Mouse (Mus musculus) cerebellum, postnatal 14 days (tissue): ENCODE measurements around the gene Aoah.

Experiments
- DNase-seq, 2 experiments: peaks; one replicate each; pipeline ENCODE4 v3.0.0; 2021; ENCODE audit warnings: mixed read lengths in 2 of 2

Aoah gene

GRCm38 (mm10) chr13:20793901-20794300 lies at the start of gene Aoah:
Gene Aoah (plus strand): TSS chr13:20794113.
- DNase-seq, result no peak

DNA sequence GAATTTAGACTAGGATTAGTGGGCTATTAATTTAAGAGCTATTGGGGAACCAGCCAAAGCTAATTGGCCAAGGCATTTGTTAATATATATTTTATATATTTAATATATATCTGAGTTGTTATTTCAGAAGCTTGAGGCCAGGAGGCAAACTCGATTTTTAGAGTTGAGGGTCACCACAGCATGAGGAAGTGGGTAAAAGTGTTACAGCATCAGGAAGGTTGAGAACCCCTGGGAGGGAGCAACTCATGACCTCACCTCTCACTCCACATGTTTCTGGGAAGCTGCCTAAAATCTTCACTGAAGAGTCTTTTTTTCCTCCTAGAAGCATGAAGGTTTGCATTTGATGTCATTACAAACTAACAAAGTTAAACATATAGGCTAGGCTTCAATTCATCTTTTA lies 39.1 kb upstream of the Aoah start:
- DNase-seq, result no peak

GRCm38 (mm10) chr13:20783648-20784047 lies 10.3 kb upstream of the Aoah start:
- DNase-seq, result peak in 1 of 2 experiments; percentile 9

DNA sequence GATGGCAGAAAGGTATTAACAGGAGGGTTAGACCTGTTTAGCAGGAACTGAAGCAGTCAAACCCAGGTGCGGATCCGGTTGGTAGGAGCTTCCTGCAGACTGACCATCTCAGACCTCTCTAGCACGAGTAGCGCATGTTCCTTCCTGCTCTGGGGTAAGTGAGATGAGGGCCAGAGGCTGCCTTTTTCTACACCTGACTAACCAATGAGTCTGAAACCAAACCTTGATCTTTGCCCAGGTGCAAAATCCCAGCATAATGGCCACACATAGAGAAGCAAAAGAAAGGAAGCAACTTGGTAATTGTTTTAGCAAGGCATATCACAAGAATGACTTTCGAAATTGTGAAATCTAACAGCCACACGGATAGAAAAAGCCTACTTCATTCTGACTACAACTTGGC lies 9.9 kb upstream of the Aoah start:
- DNase-seq, result peak in 1 of 2 experiments; percentile 13

DNA sequence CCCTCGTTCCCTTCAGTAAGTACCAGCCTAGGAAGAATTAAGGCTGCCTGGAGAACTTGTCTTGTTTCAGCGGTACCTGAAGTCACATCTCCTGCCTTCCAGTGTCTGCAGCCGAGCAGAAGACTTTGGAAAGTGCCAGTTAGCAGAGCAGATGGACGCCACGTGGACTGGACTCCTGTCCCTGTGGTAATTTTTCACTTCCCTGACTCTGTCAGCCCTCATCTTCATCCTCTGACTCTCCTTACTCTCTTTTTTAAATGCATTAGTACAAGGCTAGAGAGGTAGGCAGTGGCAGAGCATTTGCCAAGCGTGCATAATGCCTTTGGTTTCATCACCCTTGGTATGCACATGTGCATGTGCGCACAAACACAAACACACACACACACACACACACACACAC lies 8.0 kb upstream of the Aoah start:
- peak; percentile 63 to 75 for DNase-seq

DNA sequence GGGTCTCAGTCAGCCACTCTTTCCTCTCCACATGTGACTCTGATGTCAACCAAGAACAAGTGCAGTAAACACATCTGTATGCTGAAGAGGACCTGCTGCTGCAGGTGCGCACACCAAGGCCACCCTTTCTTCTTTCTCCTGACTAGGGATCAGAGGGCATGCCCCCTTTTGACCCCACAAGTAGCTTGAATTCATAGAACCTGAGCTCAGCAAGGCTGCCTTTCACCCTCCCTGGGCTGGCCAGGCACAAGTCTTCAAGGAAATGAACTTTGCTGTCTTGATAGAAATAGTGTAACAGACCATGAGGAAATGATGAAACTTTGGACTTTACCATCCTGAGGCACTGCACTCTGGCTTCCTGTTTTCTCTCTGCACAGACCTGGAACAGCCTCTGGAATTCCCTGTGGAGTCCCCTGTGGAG lies 7.1 kb upstream of the Aoah start:
- DNase-seq, result peak; percentile 8 to 12

GRCm38 (mm10) chr13:20787952-20788351 lies 6.0 kb upstream of the Aoah start:
- DNase-seq, result peak in 1 of 2 experiments; percentile 6

GRCm38 (mm10) chr13:20796651-20797050 lies 2.7 kb downstream of the Aoah start:
- no peak for DNase-seq

DNA sequence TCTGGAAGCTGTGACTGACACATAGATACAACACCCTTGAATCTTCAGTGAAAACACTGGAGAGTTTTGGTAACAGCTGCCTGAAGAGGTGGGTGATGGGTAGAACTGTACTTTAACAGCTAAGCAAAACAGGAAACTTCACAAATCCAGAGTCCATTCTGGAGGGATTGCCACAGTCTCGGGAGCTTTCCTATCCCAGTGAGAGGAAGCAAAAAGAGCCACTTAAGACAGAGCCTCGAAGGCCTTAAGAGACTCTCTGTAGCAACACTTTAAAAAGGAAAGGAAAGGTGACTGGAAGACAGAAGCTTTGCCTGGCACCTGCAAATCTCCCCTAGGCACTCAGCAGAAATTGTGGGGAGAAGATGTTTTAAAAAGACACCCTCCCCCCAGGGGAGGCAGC lies 4.6 kb downstream of the Aoah start:
- DNase-seq, result no peak

- no peak for DNase-seq
Observed at GRCm38 (mm10) chr13:20799772-20800171, 5.9 kb downstream of the Aoah start.

DNA sequence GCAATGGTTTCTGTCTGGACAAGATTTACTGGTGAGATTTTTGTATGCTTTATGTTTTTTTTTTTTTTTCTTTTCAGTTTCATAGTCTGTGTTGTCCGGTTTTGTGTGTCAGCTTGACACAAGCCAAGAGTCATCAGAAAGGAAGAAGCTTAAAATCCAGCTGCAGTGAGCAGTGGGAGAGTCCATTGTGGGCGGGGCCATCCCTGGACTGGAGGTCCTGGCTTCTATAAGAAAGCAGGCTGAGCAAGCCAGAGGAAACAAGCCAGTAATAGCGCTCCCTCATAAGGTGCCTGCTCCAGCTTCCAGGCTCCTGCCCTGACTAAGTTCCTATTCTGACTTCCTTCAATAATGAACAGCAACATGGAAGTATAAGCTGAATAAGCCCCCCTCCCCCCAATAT lies 6.7 kb downstream of the Aoah start:
- DNase-seq, result no peak

- no peak for DNase-seq
Observed at GRCm38 (mm10) chr13:20811782-20812406, 18.0 kb downstream of the Aoah start.

DNA sequence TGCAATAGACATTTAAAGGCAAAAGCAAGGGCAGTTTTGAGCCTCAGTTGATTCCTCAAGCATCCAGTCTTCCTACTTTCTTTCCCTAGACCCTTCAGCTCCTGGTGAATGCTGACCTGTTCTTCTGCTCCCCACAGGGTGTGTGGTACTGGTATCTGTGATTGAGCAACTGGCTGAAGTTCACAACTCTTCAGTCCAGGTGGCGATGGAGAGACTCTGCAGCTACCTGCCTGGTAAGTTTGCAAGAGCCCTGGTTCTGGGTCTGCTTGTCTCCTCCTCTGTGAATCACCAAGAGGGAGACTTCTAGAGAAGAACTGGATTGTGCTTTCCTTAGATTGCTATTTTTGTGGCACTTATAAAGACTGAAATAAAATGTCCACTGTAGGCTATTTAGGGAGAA lies 22.5 kb downstream of the Aoah start:
- no peak for DNase-seq

DNA sequence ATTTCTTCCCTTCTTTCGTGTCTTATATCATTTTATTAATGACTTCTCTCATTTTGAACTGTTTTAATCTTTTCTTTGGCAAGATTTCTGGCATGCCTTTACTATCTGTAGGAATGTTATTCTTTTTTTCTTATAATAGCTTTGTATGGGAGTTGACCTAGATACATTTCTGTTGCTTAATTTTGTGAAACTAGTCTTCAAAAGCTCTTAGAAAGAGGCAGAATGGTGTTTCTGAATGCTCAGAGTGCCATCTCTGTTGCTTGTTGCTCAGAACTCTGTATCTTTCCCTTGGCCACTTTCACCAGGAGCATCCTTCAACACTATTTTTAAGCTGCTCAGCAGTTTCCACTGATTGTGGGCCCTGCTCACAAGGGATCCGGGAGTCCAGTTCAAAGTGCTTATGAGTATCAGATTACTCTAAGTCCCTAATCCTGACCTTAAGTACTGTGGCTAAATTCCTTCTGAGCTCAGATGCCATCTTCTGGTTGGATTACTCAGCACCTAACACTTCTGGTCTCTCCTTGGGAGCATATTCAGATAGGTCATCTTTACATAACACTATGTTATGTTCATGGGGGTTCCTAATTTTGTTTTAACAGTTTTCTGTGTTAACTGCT lies 26.9 kb downstream of the Aoah start:
- DNase-seq, result no peak

- DNase-seq, result no peak
Observed at GRCm38 (mm10) chr13:20828728-20829127, 34.8 kb downstream of the Aoah start.

DNA sequence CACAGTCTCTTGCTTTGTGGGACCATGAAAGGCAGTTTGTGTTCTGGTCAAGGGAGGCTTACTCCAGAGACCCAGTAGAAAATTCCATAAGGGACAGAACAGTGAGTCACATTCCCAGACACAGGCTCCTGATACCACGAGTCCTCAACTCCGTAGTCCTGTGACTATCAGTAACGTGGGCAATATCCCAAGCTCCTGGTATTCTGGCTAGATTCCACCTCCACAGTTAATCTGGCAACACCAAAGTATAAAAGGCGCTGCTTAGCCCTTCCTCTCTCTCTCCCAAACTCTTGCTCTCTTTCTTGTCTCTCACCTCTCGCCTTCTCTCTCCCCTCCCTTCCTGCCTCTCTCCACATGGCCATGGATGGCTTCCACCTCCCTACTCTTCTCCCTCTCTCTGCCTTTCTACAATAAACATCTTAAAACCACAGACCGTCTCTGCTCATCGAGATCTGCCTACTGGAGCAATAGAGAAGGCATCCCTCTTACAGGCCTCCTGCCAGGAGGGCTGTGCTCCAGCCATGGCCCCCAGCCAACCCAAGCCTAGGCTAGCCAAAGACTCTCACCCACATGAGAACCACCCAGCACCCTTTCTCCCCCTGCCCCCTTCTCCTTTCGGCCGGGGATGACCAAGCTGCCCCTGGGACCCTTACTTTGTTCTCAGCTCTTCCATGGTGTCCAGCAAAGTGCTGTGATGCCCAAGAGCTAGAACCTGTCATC lies 35.4 kb downstream of the Aoah start:
- DNase-seq, result peak; percentile 40 to 48

GRCm38 (mm10) chr13:20855893-20856292 lies 62.0 kb downstream of the Aoah start:
- no peak for DNase-seq

DNA sequence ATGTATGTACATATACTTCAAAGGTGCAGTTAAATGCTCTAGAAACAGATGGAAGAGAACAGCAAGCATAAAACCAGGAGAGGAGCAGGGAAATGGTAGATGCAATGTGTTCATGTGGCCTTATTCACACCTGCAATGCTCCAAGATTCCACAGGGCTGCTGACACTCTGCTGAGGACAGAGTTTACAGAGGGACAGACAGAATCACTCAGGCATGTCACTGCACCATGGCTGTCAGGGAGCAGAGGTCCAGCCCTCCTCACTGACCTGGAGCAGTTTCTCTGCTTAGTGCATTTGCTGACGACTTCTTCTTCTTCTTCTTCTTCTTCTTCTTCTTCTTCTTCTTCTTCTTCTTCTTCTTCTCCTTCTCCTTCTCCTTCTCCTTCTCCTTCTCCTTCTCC lies 105.5 kb downstream of the Aoah start:
- no peak for DNase-seq

DNA sequence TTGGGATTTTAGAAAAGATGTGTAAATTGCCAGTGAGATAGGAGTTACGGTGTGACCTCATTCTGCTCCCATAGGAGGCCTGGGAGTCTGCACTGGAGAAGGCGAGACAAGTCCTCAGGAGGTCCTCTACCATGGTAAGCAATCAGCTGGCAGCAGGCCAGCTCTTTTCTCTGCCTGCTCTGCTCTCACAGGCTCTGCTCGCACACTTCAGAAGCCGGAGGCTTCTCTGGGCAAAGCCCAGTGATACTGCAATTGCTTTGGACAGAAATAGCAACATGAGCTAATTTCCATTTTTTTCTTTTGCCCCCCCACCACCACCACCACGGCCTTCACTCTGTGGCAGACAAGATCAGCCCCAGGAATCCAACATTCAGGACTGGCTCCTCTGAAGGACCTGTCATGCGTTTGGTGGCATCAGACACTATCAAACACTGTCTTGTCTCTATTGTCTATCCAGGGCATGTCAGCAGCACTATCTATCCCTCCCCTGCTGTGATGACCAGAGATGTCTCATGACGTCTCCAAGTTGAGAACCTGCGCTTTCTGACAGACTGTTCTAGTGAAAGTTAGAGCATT lies 106.6 kb downstream of the Aoah start:
- peak; percentile 78 to 82 for DNase-seq

- DNase-seq, result peak; percentile 12 to 31
Observed at GRCm38 (mm10) chr13:20900972-20901457, 107.1 kb downstream of the Aoah start.

GRCm38 (mm10) chr13:20901634-20902135 lies 107.8 kb downstream of the Aoah start:
- DNase-seq, result no peak

- DNase-seq, result no peak
Observed at GRCm38 (mm10) chr13:20904118-20904517, 110.2 kb downstream of the Aoah start.

GRCm38 (mm10) chr13:20905195-20905594 lies 111.3 kb downstream of the Aoah start:
- DNase-seq, result no peak
